Mouse (Mus musculus) liver, postnatal 0 days (tissue): Measurements from ENCODE around the gene Scg3.

Experiments
- CTCF ChIP-seq: sonication (generic); IDR thresholded peaks from 2 replicates; pipeline ENCODE4 v1.5.1; 2016; ENCODE audit warnings: antibody characterized with exemption, low read depth
- EP300 ChIP-seq: IDR thresholded peaks from 2 replicates; pipeline ENCODE4 v1.6.1; 2016; ENCODE audit warnings: antibody characterized with exemption, low read depth, mild to moderate bottlenecking

- no peak for TF ChIP-seq CTCF
- no peak for TF ChIP-seq EP300
Observed at GRCm38 (mm10) chr9:75597036-75597435, 86.8 kb downstream of the Scg3 start.
